Mouse (Mus musculus) heart, embryonic 14.5 days (tissue): ENCODE measurements around the gene Tnni3. TPM values are rescaled to one million over a fixed set of nuclear protein-coding genes. Genes with fewer than 3 reads are reported as not detected.
A peak's percentile ranks its signal among the peaks of the same experiment; 100 is the strongest.
"Not testable (repeated sequence)": the region's sequence is repeated elsewhere in the genome, so short reads cannot be mapped to it uniquely, and the experiment has no call there.

Experiments
- ATAC-seq: fragments of 200-750 bp; cut with Nextera tagmentation; 2 replicates; pipeline ENCODE4 v1.8.0; 2017; ENCODE audit warnings: low read depth, moderate TSS enrichment; ENCODE audit not compliant: insufficient number of reproducible peaks, insufficient read depth, low FRiP score
- H3K27ac ChIP-seq, 2 experiments: fragments of 200-500 bp in 1 of 2; fragments of 300-500 bp in 1 of 2; sonication (generic) in 1 of 2; replicated peaks in 1 of 2; 2 replicates each; pipeline ENCODE4 v1.5.1; 2012 to 2014; ENCODE audit warnings: low read depth in 2 of 2, low read length in 2 of 2, control low read depth in 1 of 2, mild to moderate bottlenecking in 1 of 2, mixed read lengths in 1 of 2; ENCODE audit not compliant: control insufficient read depth in 1 of 2, insufficient read depth in 1 of 2
- H3K27me3 ChIP-seq: fragments of 300-500 bp; sonication (generic); 2 replicates; pipeline ENCODE4 v1.6.1; 2014; ENCODE audit warnings: mild to moderate bottlenecking, low read length, control low read depth; ENCODE audit not compliant: control insufficient read depth, insufficient read depth
- H3K36me3 ChIP-seq: fragments of 300-500 bp; sonication (generic); 2 replicates; pipeline ENCODE4 v1.6.1; 2014; ENCODE audit warnings: mild to moderate bottlenecking, control low read depth, low read length, mixed read lengths; ENCODE audit not compliant: control insufficient read depth, insufficient read depth
- H3K4me1 ChIP-seq, 2 experiments: fragments of 200-500 bp in 1 of 2; fragments of 300-500 bp in 1 of 2; sonication (generic) in 1 of 2; 2 replicates each; pipeline ENCODE4 v1.6.1; 2012 to 2014; ENCODE audit warnings: low read length in 2 of 2, control low read depth in 1 of 2, mixed read lengths in 1 of 2; ENCODE audit not compliant: control insufficient read depth in 2 of 2, insufficient read depth in 2 of 2
- H3K4me2 ChIP-seq: fragments of 300-500 bp; sonication (generic); 2 replicates; pipeline ENCODE4 v1.6.1; 2014; ENCODE audit warnings: mild to moderate bottlenecking, low read length
- H3K4me3 ChIP-seq, 2 experiments: fragments of 200-500 bp in 1 of 2; fragments of 300-500 bp in 1 of 2; sonication (generic) in 1 of 2; 2 replicates each; pipeline ENCODE4 v1.5.1; 2012 to 2014; ENCODE audit warnings: low read length in 2 of 2, mild to moderate bottlenecking in 2 of 2, control low read depth in 1 of 2, low read depth in 1 of 2, moderate library complexity in 1 of 2; ENCODE audit not compliant: control insufficient read depth in 1 of 2, insufficient read depth in 1 of 2
- H3K9ac ChIP-seq: fragments of 300-500 bp; sonication (generic); 2 replicates; pipeline ENCODE4 v1.6.1; 2014; ENCODE audit warnings: mild to moderate bottlenecking, low read length
- H3K9me3 ChIP-seq: fragments of 300-500 bp; sonication (generic); 2 replicates; pipeline ENCODE4 v1.6.1; 2016; ENCODE audit warnings: low read length, control low read depth; ENCODE audit not compliant: control insufficient read depth
- WGBS: fragments of 180-500 bp; shearing (Covaris S2); extraction: QIAGEN DNeasy Blood & Tissue Kit; methylation state at CpG from one replicate; pipeline ENCODE4 v1.1.7; 2014; 5-methylcytosine and 5-hydroxymethylcytosine counted together
- polyA plus RNA-seq: library from polyadenylated mRNA; unstranded; fragments of >200 nt; fragmentation: Nextera tagmentation; extraction: Ambion mirVana; gene quantifications from 2 replicates; pipeline ENCODE4 v1.2.1, GENCODE M21; 2014

Tnni3 gene
- 2,958 and 3,056 TPM in 2 replicates for polyA plus RNA-seq

GRCm38 (mm10) chr7:4524212-4524922, at the start of gene Tnni3:
Tnni3 (minus strand) TSS chr7:4524229.
- not testable (repeated sequence) for H3K9me3 ChIP-seq, ATAC-seq, H3K27me3 ChIP-seq
- H3K27ac ChIP-seq: peak within 1 kb of the TSS; percentile 97 to 99; a peak in 3 of 4 replicates
- H3K4me2 ChIP-seq: peak within 1 kb of the TSS; percentile 69
- peak within 1 kb of the TSS in 1 of 2 experiments; percentile 69; a peak in 1 of 4 replicates for H3K4me3 ChIP-seq
- peaks cover 13% of the 10 kb centered on the region for H3K36me3 ChIP-seq
- WGBS: 65% methylated on average over 15 of the region's 15 CpGs
- peak within 1 kb of the TSS; percentile 92 for H3K9ac ChIP-seq
- H3K4me1 ChIP-seq: peaks cover 20 to 27% of the 10 kb centered on the region in 2 experiments

- not testable (repeated sequence) for H3K9me3 ChIP-seq, H3K9ac ChIP-seq, H3K27me3 ChIP-seq, H3K4me2 ChIP-seq, H3K4me1 ChIP-seq, H3K27ac ChIP-seq, H3K36me3 ChIP-seq, ATAC-seq, H3K4me3 ChIP-seq
- 48% methylated on average over 2 of the region's 2 CpGs for WGBS
Measured at GRCm38 (mm10) chr7:4572361-4572760, 48.3 kb upstream of the Tnni3 start.

- Histone ChIP-seq H3K4me1 (no peaks in the 10 kb centered on the region), H3K9me3 (no peaks in the 10 kb centered on the region), H3K9ac (no peak overlapping the region), H3K36me3 (no peaks in the 10 kb centered on the region), H3K27me3 (no peaks in the 10 kb centered on the region), H3K4me2 (no peak overlapping the region), H3K27ac (no peak overlapping the region), H3K4me3 (no peak overlapping the region)
- 86% methylated on average over 3 of the region's 3 CpGs for WGBS
- no peak for ATAC-seq
Measured at GRCm38 (mm10) chr7:4562660-4563059, 38.6 kb upstream of the Tnni3 start.

GRCm38 (mm10) chr7:4557167-4557560, 33.1 kb upstream of the Tnni3 start:
- WGBS: 54% methylated on average over 6 of the region's 6 CpGs

GRCm38 (mm10) chr7:4556256-4557166, 32.5 kb upstream of the Tnni3 start:
- H3K4me2 ChIP-seq: no peak overlapping the region
- no peak overlapping the region for H3K27ac ChIP-seq
- WGBS: 22% methylated on average over 15 of the region's 15 CpGs
- H3K4me3 ChIP-seq: no peak overlapping the region
- no peaks in the 10 kb centered on the region for H3K27me3 ChIP-seq
- H3K36me3 ChIP-seq: no peaks in the 10 kb centered on the region
- H3K4me1 ChIP-seq: no peaks in the 10 kb centered on the region
- no peak overlapping the region for H3K9ac ChIP-seq
- peak; percentile 59 for ATAC-seq
- H3K9me3 ChIP-seq: no peaks in the 10 kb centered on the region

More at GRCm38 (mm10) chr7:4557167-4557560, 33.1 kb upstream of the Tnni3 start:
- no peak for ATAC-seq
- Histone ChIP-seq H3K9me3 (no peaks in the 10 kb centered on the region), H3K27ac (no peak overlapping the region), H3K9ac (no peak overlapping the region), H3K4me2 (no peak overlapping the region), H3K36me3 (no peaks in the 10 kb centered on the region), H3K4me3 (no peak overlapping the region), H3K27me3 (no peaks in the 10 kb centered on the region), H3K4me1 (no peaks in the 10 kb centered on the region)

GRCm38 (mm10) chr7:4547221-4547641, 23.2 kb upstream of the Tnni3 start, which contains the start of gene Syt5:
Syt5 (minus strand) TSS chr7:4547541.
- H3K36me3 ChIP-seq: no peaks in the 10 kb centered on the region
- 0 out of 2 replicates have a peak, but pooled peaks have one; percentile 18 for ATAC-seq
- WGBS: 6% methylated on average over 33 of the region's 33 CpGs
- H3K4me2 ChIP-seq: peak within 1 kb of the TSS; percentile 62
- peak within 1 kb of the TSS; percentile 17; the same call in 1 of the 2 replicates for H3K9ac ChIP-seq
- H3K27ac ChIP-seq: no peak within 1 kb of the TSS
- no peaks in the 10 kb centered on the region for H3K9me3 ChIP-seq
- H3K4me3 ChIP-seq: peak within 1 kb of the TSS; percentile 14 to 27
- H3K27me3 ChIP-seq: peaks cover 13% of the 10 kb centered on the region; the same call in 1 of the 2 replicates
- H3K4me1 ChIP-seq: peaks cover 10% of the 10 kb centered on the region in 2 experiments; a peak in 2 of 4 replicates

- H3K4me1 ChIP-seq: peaks cover 10% of the 10 kb centered on the region in 2 experiments; a peak in 2 of 4 replicates
- no peak overlapping the region for H3K9ac ChIP-seq
- no peaks in the 10 kb centered on the region for H3K36me3 ChIP-seq
- ATAC-seq: peak; percentile 4; the same call in 1 of the 2 replicates
- no peak overlapping the region for H3K27ac ChIP-seq
- WGBS: 4% methylated on average over 26 of the region's 26 CpGs
- H3K27me3 ChIP-seq: peaks cover 13% of the 10 kb centered on the region; the same call in 1 of the 2 replicates
- peak overlapping the region; percentile 62 for H3K4me2 ChIP-seq
- H3K9me3 ChIP-seq: no peaks in the 10 kb centered on the region
- H3K4me3 ChIP-seq: peak overlapping the region; percentile 14 to 27
Measured at GRCm38 (mm10) chr7:4546591-4547131, 22.6 kb upstream of the Tnni3 start.
